In genomic region chr9:88398461-88398860, GRCm38 (mm10) we compare ENCODE assay signal across 13 mouse cellular contexts. TPM values are rescaled to one million over a fixed set of nuclear protein-coding genes. Genes with fewer than 3 reads are reported as not detected.
DNase-seq lines count a peak whose midpoint lies in the region; ATAC-seq and TF ChIP-seq lines count a peak whose summit lies in the region.
"Had no signal": no experiment of that assay in that cellular context is flagged by ENCODE, and none has a peak within 500 bp of the region (broad histone marks: within the 10 kb centered on the region; RNA-seq: fewer than 3 reads in every experiment).

No protein-coding gene starts in this region.

- in situ Hi-C loops in Patski (cut with MboI; ENCODE audit: low pct_unique_long_range_greater_than_20kb) = no loop called here

- WGBS in forebrain, postnatal 0 days = 84% methylated on average over 1 of the region's 1 CpGs
- 92% methylated on average over 1 of the region's 1 CpGs for WGBS in forebrain, embryonic 15.5 days
- WGBS in liver, postnatal 0 days (ENCODE audit: insufficient replicate concordance) = 65% methylated on average over 1 of the region's 1 CpGs
- 70% methylated on average over 1 of the region's 1 CpGs for WGBS in liver, embryonic 11.5 days

- CTCF ChIA-PET in Patski (lab: Charles Lee) = interaction anchor here (1.0 to 2.6 kb wide), 8 partner anchors 10 to 157 kb away, joined by 3 to 19 read pairs (median 4); no protein-coding TSS in a partner anchor

- no peak for TF ChIP-seq EP300 in liver, postnatal 0 days (IDR thresholded peaks at IDR 0.05; ENCODE audit: low read depth)

- no peak overlapping the region for H3K27ac ChIP-seq in forebrain, postnatal 0 days (ENCODE audit: low read depth, low read length)
- H3K27ac ChIP-seq in forebrain, embryonic 15.5 days (replicated peaks) = no peak overlapping the region
- H3K27ac ChIP-seq in liver, postnatal 0 days (ENCODE audit: low read depth) = no peak overlapping the region
- no peak overlapping the region for H3K27ac ChIP-seq in liver, embryonic 11.5 days (ENCODE audit: low read depth, low read length)
- H3K27ac ChIP-seq: heart, embryonic 15.5 days; intestine, embryonic 15.5 days had no signal

- peak; percentile 40 for DNase-seq in forebrain, postnatal 0 days
- no peak for DNase-seq in liver, postnatal 0 days
- DNase-seq in liver, embryonic 11.5 days (ENCODE audit: low spot score) = no peak
- DNase-seq in Patski (ENCODE audit: low read depth, low spot score) = no peak
- DNase-seq in retina, postnatal 1 day = peak; percentile 4
- no peak for DNase-seq in right cerebral cortex, adult 18-20 months
- no peak for DNase-seq in layer of hippocampus, postnatal 25 days (ENCODE audit: extremely low spot score in 1 of 2, low spot score in 1 of 2)
- DNase-seq: cerebellum, postnatal 14 days; lung, postnatal 14 days had no signal

- ATAC-seq in forebrain, postnatal 0 days = no peak
- ATAC-seq in forebrain, embryonic 15.5 days (replicated peaks) = no peak
- ATAC-seq in liver, postnatal 0 days = no peak
- ATAC-seq in liver, embryonic 11.5 days (replicated peaks; ENCODE audit: low FRiP score) = no peak
- ATAC-seq in Patski = no peak
- ATAC-seq: intestine, embryonic 15.5 days had no signal

- no peak overlapping the region for H3K4me2 ChIP-seq in forebrain, postnatal 0 days (ENCODE audit: low read depth)
- no peak overlapping the region for H3K4me2 ChIP-seq in forebrain, embryonic 15.5 days (replicated peaks)
- H3K4me2 ChIP-seq in liver, postnatal 0 days (ENCODE audit: low read depth, low read length) = no peak overlapping the region
- H3K4me2 ChIP-seq in liver, embryonic 11.5 days = no peak overlapping the region
- H3K4me2 ChIP-seq: heart, embryonic 15.5 days; intestine, embryonic 15.5 days had no signal

- H3K36me3 ChIP-seq in forebrain, postnatal 0 days (ENCODE audit: insufficient read depth) = peaks cover 27% of the 10 kb centered on the region
- peaks cover 21% of the 10 kb centered on the region for H3K36me3 ChIP-seq in forebrain, embryonic 15.5 days
- H3K36me3 ChIP-seq in liver, postnatal 0 days (replicated peaks; ENCODE audit: insufficient read depth, low read length) = peaks cover 14% of the 10 kb centered on the region
- H3K36me3 ChIP-seq in liver, embryonic 11.5 days (ENCODE audit: control insufficient read depth, insufficient read depth, low read length) = peaks cover 9% of the 10 kb centered on the region; the same call in 1 of the 2 replicates

- H3K27me3 ChIP-seq in forebrain, postnatal 0 days (ENCODE audit: insufficient read depth, low read length) = no peaks in the 10 kb centered on the region
- no peaks in the 10 kb centered on the region for H3K27me3 ChIP-seq in forebrain, embryonic 15.5 days
- H3K27me3 ChIP-seq in liver, postnatal 0 days (ENCODE audit: insufficient read depth, low read length) = no peaks in the 10 kb centered on the region
- no peaks in the 10 kb centered on the region for H3K27me3 ChIP-seq in liver, embryonic 11.5 days (replicated peaks; ENCODE audit: control insufficient read depth, insufficient read depth, low read length)
- H3K27me3 ChIP-seq in Patski = no peaks in the 10 kb centered on the region
- H3K27me3 ChIP-seq: heart, embryonic 15.5 days; intestine, embryonic 15.5 days had no signal

- H3K4me3 ChIP-seq in forebrain, postnatal 0 days (ENCODE audit: low read depth, low read length) = no peak overlapping the region
- no peak overlapping the region for H3K4me3 ChIP-seq in forebrain, embryonic 15.5 days
- H3K4me3 ChIP-seq in liver, postnatal 0 days (ENCODE audit: low read depth, low read length) = no peak overlapping the region
- no peak overlapping the region for H3K4me3 ChIP-seq in liver, embryonic 11.5 days (ENCODE audit: low read depth, low read length)
- H3K4me3 ChIP-seq: heart, embryonic 15.5 days; intestine, embryonic 15.5 days had no signal

- TF ChIP-seq CTCF in forebrain, postnatal 0 days (IDR thresholded peaks at IDR 0.05; ENCODE audit: low read depth) = peak; percentile 44
- peak; percentile 30; the same call in 1 of the 2 replicates for TF ChIP-seq CTCF in liver, postnatal 0 days (IDR thresholded peaks at IDR 0.05; ENCODE audit: low read depth)
- peak; percentile 20 for TF ChIP-seq CTCF in Patski (IDR thresholded peaks at IDR 0.05)

- no peaks in the 10 kb centered on the region for H3K9me3 ChIP-seq in forebrain, postnatal 0 days (ENCODE audit: low read length)
- H3K9me3 ChIP-seq in forebrain, embryonic 15.5 days = no peaks in the 10 kb centered on the region
- H3K9me3 ChIP-seq in liver, postnatal 0 days (ENCODE audit: low read length) = no peaks in the 10 kb centered on the region
- no peaks in the 10 kb centered on the region for H3K9me3 ChIP-seq in liver, embryonic 11.5 days (ENCODE audit: control insufficient read depth, low read length)
- H3K9me3 ChIP-seq: heart, embryonic 15.5 days; intestine, embryonic 15.5 days had no signal

- H3K4me1 ChIP-seq in forebrain, postnatal 0 days (ENCODE audit: insufficient read depth) = no peaks in the 10 kb centered on the region
- no peaks in the 10 kb centered on the region for H3K4me1 ChIP-seq in forebrain, embryonic 15.5 days
- H3K4me1 ChIP-seq in liver, postnatal 0 days (ENCODE audit: insufficient read depth) = no peaks in the 10 kb centered on the region
- H3K4me1 ChIP-seq in liver, embryonic 11.5 days (replicated peaks; ENCODE audit: control insufficient read depth, insufficient read depth, low read length) = no peaks in the 10 kb centered on the region
- H3K4me1 ChIP-seq: heart, embryonic 15.5 days; intestine, embryonic 15.5 days had no signal

- no peak overlapping the region for H3K9ac ChIP-seq in forebrain, postnatal 0 days
- no peak overlapping the region for H3K9ac ChIP-seq in forebrain, embryonic 15.5 days (replicated peaks)
- no peak overlapping the region for H3K9ac ChIP-seq in liver, postnatal 0 days (replicated peaks)
- H3K9ac ChIP-seq in liver, embryonic 11.5 days (ENCODE audit: low read depth, low read length) = no peak overlapping the region
- H3K9ac ChIP-seq: heart, embryonic 15.5 days; intestine, embryonic 15.5 days had no signal

- POLR2A ChIA-PET in Patski (lab: Charles Lee) = no interaction called here

RNA-seq across cellular contexts. Expression of gene Snx14, which starts 40.3 kb away (rescaled TPM):
- total RNA-seq in forebrain, postnatal 0 days (2014; rRNA removed) = 30.2 and 31.3 TPM in 2 replicates
- polyA plus RNA-seq in forebrain, postnatal 0 days (2015; fragmentation: Nextera tagmentation; extraction: Ambion mirVana) = 17.8 and 25.3 TPM in 2 replicates
- 26.2 and 27.7 TPM in 2 replicates for polyA plus RNA-seq in forebrain, embryonic 15.5 days (2015; fragmentation: Nextera tagmentation; extraction: Ambion mirVana)
- 7.9 TPM in 2 replicates for polyA plus RNA-seq in liver, postnatal 0 days (2015; fragmentation: Nextera tagmentation; extraction: Ambion mirVana)
- polyA plus RNA-seq in liver, embryonic 11.5 days (2014; fragmentation: Nextera tagmentation; extraction: Ambion mirVana) = 19.6 and 23.9 TPM in 2 replicates
- 41.9 TPM for polyA plus RNA-seq in Patski (2021)
- 10 to 100 TPM; 46.2 to 51.8 TPM for total RNA-seq in layer of hippocampus, postnatal 25 days (2021)

RNA-seq across cellular contexts. Expression of gene Gm20537, which starts 58.0 kb away (rescaled TPM):
- 0.38 and 2.2 TPM in 2 replicates for total RNA-seq in forebrain, postnatal 0 days (2014; rRNA removed)
- not detected in 2 replicates for polyA plus RNA-seq in forebrain, postnatal 0 days (2015; fragmentation: Nextera tagmentation; extraction: Ambion mirVana)
- polyA plus RNA-seq in forebrain, embryonic 15.5 days (2015; fragmentation: Nextera tagmentation; extraction: Ambion mirVana) = 0.57 and 0.69 TPM in 2 replicates
- 0.13 TPM in 1 of 2 replicates, not detected in the other for polyA plus RNA-seq in liver, postnatal 0 days (2015; fragmentation: Nextera tagmentation; extraction: Ambion mirVana)
- not detected in 2 replicates for polyA plus RNA-seq in liver, embryonic 11.5 days (2014; fragmentation: Nextera tagmentation; extraction: Ambion mirVana)
- 0.13 TPM for polyA plus RNA-seq in Patski (2021)
- not detected for total RNA-seq in layer of hippocampus, postnatal 25 days (2021)
- total RNA-seq: gastrocnemius, adult 18-20 months had no signal
- polyA plus RNA-seq: intestine, embryonic 15.5 days had no signal

Comparison
In these comparisons a context has a peak if more than half of its experiments do, and no peak if none do; other contexts are left out.
1. DNase-seq: peak in forebrain, postnatal 0 days (single experiment) and retina, postnatal 1 day (single experiment); none in liver, postnatal 0 days (single experiment), liver, embryonic 11.5 days (single experiment), Patski (single experiment), right cerebral cortex, adult 18-20 months (single experiment) and layer of hippocampus, postnatal 25 days (0 of 2).
2. Peak in every context shown above with its lines, with median percentiles within 50 percentile points of each other: CTCF ChIP-seq.